Mouse (Mus musculus) thymus, adult 2 months (tissue): ENCODE measurements at regions not wholly inside any gene's neighbourhood (a gene's known extent, or its start where the extent isn't known, plus 50 kb on each side); places are given as distances from the start of the nearest gene placed in this dataset.

ENCODE experiments used
- CTCF ChIP-seq: fragments of 200-500 bp; IDR thresholded peaks from 2 replicates; pipeline ENCODE4 v1.5.1; 2012; ENCODE audit warnings: mild to moderate bottlenecking, control low read depth, low read length, moderate library complexity, borderline replicate concordance; ENCODE audit not compliant: control insufficient read depth, poor library complexity, insufficient read depth; ENCODE audit errors: extremely low read depth
- POLR2A ChIP-seq: fragments of 200-500 bp; IDR thresholded peaks from 2 replicates; pipeline ENCODE4 v1.6.1; 2012; ENCODE audit warnings: mild to moderate bottlenecking, low read length, control low read depth, moderate library complexity; ENCODE audit not compliant: control insufficient read depth, poor library complexity, insufficient read depth; ENCODE audit errors: extremely low read depth

- TF ChIP-seq POLR2A (no peak), CTCF (no peak)
Measured at GRCm38 (mm10) chr15:27083596-27083995, 188.2 kb upstream of the Fbxl7 start.
